Mouse (Mus musculus): ENCODE measurements around the gene Vmn2r25. TPM values are rescaled to one million over a fixed set of nuclear protein-coding genes. Genes with fewer than 3 reads are reported as not detected.
"Not testable (repeated sequence)": the region's sequence is repeated elsewhere in the genome, so short reads cannot be mapped to it uniquely, and the experiment has no call there.

The Vmn2r25 gene
- not detected for total RNA-seq (2022)

DNA sequence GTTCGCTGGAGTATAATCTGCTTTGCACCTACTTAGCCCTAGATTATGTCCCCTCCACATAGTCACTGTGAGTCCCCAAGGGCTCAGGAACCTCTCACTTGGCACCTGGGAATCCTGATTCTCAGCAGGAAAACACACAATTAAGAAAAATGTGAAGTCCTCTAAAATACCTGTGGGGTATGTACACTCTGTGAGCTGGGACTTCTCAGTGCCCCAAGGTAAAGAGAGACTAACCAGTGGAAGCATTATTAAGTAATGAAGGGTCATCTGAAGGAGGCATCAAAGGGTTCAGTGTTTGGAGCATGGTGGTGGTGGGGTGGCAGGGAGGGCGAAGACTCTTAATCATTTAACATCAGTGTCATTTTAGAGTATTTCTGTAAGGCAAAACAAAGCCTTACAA is at the start of gene Vmn2r25:
Gene Vmn2r25, minus strand, starts transcription at position 101 of the 400 bp plus-strand sequence.
- not testable (repeated sequence) for DNase-seq (ENCODE audit: low spot score in 2 of 2)

DNA sequence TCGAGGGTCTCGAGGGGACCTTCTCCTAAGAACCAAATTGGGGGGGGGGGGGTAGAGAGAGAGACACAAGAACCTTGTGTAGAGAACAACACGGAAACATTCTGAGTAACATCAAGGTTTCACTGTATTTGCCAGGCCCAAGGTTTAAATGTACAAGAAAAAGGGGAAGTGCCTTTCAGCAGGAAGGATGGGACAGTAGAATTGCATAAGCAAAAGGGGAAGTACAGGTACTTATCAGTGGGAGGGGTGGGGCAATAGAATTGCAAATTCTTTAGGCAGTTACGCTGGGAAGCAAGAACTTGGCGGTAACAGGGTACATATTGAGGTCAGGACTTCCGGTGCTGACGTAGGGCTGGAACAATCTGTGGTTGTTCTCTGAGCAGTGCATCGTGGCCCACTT is 33.3 kb downstream of the Vmn2r25 start:
- no peak for DNase-seq (ENCODE audit: low spot score in 2 of 2)

DNA sequence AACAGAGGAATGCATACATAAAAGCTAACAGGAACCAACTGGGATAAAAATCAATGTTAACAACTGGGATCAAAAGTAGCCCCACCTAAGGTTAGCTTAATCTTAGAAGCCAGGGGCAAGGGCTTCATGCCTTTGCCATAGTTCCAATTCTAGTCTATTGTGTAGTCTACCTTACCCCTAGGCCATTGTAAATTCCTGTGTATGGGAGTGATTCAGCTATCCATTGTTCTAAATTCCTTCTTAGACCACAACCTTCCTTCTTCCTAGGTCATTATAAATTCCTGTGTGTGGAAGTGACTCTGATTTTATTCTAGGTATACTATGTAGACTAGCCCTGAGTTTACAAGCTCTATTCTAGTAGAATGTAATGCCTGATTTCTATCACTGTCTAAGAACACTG is 43.0 kb downstream of the Vmn2r25 start:
- not testable (repeated sequence) for DNase-seq (ENCODE audit: low spot score in 2 of 2)

DNA sequence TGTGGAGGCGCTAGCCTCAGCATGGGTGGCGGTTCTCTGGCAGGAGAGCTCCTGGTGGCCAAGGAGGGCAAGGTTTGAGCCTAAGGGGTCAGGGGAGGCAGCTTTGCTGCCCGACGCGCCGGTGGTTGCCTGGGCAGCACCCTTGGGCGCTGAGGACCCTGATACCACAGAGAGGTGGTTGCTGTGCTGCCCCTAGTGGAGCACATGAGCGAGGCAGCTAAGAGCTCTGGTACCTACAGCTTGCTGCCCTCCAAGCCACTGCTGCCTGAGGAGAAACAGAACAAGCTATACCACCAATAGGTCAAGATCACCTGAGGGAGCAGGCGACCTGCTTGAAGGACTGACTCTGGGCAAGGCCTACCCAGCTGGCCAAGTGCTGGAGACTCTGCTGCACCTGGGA is 59.5 kb downstream of the Vmn2r25 start:
- DNase-seq (ENCODE audit: low spot score in 2 of 2) = no peak

DNA sequence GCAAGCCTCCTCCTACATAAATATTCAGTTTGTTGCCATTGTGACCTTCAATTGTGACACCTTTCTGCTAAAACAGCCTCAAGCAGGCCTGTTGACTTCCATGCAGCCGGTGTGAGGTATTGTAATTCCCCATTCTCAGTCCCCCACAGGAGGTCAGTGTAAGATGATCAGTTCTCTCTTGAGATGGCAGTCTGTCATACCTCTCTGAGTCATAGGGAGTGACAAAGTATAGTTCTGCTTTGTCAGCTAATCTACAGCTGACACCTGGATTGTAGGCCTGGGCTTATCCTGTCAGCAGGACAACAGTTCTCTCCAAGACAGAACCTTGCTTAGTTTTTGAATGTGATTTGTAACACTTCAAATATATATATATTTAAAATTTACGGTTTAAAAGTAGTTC is 68.4 kb downstream of the Vmn2r25 start:
- DNase-seq (ENCODE audit: low spot score in 2 of 2) = no peak

DNA sequence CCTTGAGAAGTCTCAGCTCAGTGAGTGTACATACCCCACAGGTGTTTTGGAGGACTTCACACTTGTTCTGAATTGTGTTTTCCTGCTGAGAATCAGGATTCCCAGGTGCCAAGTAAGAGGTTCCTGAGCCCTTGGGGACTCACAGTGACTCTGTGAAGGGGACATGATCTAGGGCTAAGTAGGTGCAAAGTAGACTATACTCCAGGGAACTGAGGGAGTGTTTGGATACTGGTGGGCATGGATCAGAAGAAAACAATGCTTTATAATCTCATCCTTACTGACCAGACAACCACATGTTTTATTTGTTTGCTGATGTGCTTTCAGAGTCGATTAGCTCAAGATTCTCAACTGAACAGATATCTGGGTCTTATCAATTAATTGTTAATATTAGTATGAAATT is 74.7 kb downstream of the Vmn2r25 start, which contains the start of gene Vmn2r24:
Gene Vmn2r24, plus strand, starts transcription at position 301 of the 400 bp plus-strand sequence.
- no peak for DNase-seq (ENCODE audit: low spot score in 2 of 2)

Other genes with a start within 250 kb of the Vmn2r25 start
- gene Vmn2r22, start 202.7 kb downstream of the Vmn2r25 start, total RNA-seq (2022) = not detected
- not detected for gene Vmn2r23, start 150.8 kb downstream of the Vmn2r25 start, total RNA-seq (2022)
- gene Vmn2r24, start 74.6 kb downstream of the Vmn2r25 start, total RNA-seq (2022) = not detected
- gene Vmn2r26, start 171.1 kb upstream of the Vmn2r25 start, total RNA-seq (2022) = under 1 TPM in 1 of 4 experiments, not detected in 3; 0.03 TPM